Mouse (Mus musculus): ENCODE data around the gene Zfp865. TPM values are rescaled to one million over a fixed set of nuclear protein-coding genes. Genes with fewer than 3 reads are reported as not detected.

The Zfp865 gene
- polyA plus RNA-seq, 1 experiment, result 16.5 TPM

DNA sequence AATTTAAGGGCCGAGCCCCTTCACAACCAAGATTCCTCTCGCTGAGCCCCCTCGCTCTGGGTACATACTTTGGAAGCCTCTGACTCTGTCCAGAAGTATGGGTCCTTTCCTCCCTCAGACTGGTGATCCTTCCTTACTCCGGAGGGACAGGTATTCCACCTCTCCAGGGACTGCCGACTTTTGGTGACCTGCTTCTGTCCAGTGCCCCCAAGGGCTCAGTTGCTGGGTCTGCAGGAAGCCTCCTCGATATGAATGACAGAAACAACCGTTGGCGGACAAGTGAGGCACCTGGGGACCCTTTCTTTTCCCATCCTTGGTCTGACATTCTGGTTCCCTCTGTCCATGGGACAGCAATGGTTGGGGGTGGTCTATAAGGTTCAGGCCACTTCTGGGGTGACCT lies 37.2 kb downstream of the Zfp865 start:
- Histone ChIP-seq H3K79me3 (ENCODE audit: low read depth) (no peaks in the 10 kb centered on the region), H3K79me2 (ENCODE audit: control insufficient read depth, insufficient read depth) (peaks cover 1% of the 10 kb centered on the region), H3K27me3 (ENCODE audit: control insufficient read depth, insufficient read depth, insufficient read length) (peaks cover 11% of the 10 kb centered on the region), H3K36me3 (ENCODE audit: control insufficient read depth, insufficient read depth) (no peaks in the 10 kb centered on the region), H3K4me3 (ENCODE audit: insufficient read depth, poor library complexity, severe bottlenecking) (no peak overlapping the region), H3ac (ENCODE audit: control insufficient read depth, insufficient read length, low read depth) (no peak overlapping the region)
- TF ChIP-seq MAX (IDR thresholded peaks at IDR 0.05), result no peak
- TF ChIP-seq MYOD1 (IDR thresholded peaks at IDR 0.05; ENCODE audit: control insufficient read depth, insufficient read length, low read depth), result no peak
- no peak for TF ChIP-seq MYOG (IDR thresholded peaks at IDR 0.05; ENCODE audit: control insufficient read depth, extremely low read depth, insufficient read length)
- no peak for TF ChIP-seq FOSL1 (IDR thresholded peaks at IDR 0.05; ENCODE audit: insufficient read depth, low read length, poor library complexity, severe bottlenecking)
- TF ChIP-seq CEBPB (IDR thresholded peaks at IDR 0.05; ENCODE audit: low read depth), result no peak
- TF ChIP-seq USF1 (IDR thresholded peaks at IDR 0.05; ENCODE audit: low read depth), result no peak
- no peak for TF ChIP-seq CTCF (IDR thresholded peaks at IDR 0.05; ENCODE audit: control insufficient read depth, insufficient read depth, insufficient read length)

DNA sequence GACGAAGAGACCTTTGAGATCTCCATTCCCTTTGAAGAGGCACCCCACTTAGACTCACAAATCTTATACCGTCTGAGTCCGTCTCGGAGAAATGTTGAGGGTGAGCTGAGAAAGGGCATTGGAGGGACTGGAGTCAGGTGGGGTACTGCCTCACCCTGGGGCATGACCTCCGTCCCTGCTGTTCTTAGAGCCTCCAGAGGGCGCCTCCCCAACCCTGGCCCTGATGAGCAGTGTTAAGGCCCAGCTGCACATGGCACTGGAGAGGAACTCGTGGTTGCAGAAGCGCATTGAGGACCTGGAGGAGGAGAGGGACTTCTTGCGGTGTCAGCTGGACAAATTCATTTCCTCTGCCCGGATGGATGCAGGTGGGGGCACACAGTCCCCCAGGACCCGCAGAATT lies 37.6 kb downstream of the Zfp865 start:
- Histone ChIP-seq H3ac (ENCODE audit: control insufficient read depth, insufficient read length, low read depth) (no peak overlapping the region), H3K36me3 (ENCODE audit: control insufficient read depth, insufficient read depth) (peaks cover under 1% of the 10 kb centered on the region), H3K4me3 (ENCODE audit: insufficient read depth, poor library complexity, severe bottlenecking) (no peak overlapping the region), H3K79me2 (ENCODE audit: control insufficient read depth, insufficient read depth) (peaks cover 5% of the 10 kb centered on the region), H3K79me3 (ENCODE audit: low read depth) (peaks cover 2% of the 10 kb centered on the region), H3K27me3 (ENCODE audit: control insufficient read depth, insufficient read depth, insufficient read length) (peaks cover 11% of the 10 kb centered on the region)
- TF ChIP-seq MAX (IDR thresholded peaks at IDR 0.05), result no peak
- no peak for TF ChIP-seq CTCF (IDR thresholded peaks at IDR 0.05; ENCODE audit: control insufficient read depth, insufficient read depth, insufficient read length)
- no peak for TF ChIP-seq FOSL1 (IDR thresholded peaks at IDR 0.05; ENCODE audit: insufficient read depth, low read length, poor library complexity, severe bottlenecking)
- no peak for TF ChIP-seq CEBPB (IDR thresholded peaks at IDR 0.05; ENCODE audit: low read depth)
- TF ChIP-seq MYOD1 (IDR thresholded peaks at IDR 0.05; ENCODE audit: control insufficient read depth, insufficient read length, low read depth), result no peak
- TF ChIP-seq MYOG (IDR thresholded peaks at IDR 0.05; ENCODE audit: control insufficient read depth, extremely low read depth, insufficient read length), result no peak

DNA sequence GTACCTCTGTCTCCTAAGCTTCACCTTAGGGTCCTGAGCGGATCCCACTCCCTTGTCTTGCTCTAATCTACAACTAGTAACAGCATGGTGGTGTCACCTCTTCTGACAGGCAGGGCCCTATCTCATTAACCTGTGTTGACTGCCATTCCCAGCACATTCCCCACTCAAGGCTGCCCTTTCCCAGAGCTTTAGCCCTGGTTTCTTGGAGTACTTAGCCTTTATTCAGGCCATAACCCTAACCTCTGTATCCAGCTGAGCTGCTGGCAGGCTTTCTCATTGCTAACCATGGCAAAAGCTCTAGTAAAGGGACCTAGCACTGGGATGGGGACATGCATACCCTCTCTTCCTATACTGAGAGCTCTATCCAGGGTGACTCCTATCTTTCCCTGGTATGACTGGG lies 38.5 kb downstream of the Zfp865 start:
- Histone ChIP-seq H3ac (ENCODE audit: control insufficient read depth, insufficient read length, low read depth) (no peak overlapping the region), H3K79me3 (ENCODE audit: low read depth) (peaks cover 10% of the 10 kb centered on the region), H3K4me3 (ENCODE audit: insufficient read depth, poor library complexity, severe bottlenecking) (no peak overlapping the region), H3K36me3 (ENCODE audit: control insufficient read depth, insufficient read depth) (peaks cover 6% of the 10 kb centered on the region), H3K27me3 (ENCODE audit: control insufficient read depth, insufficient read depth, insufficient read length) (peaks cover 11% of the 10 kb centered on the region), H3K79me2 (ENCODE audit: control insufficient read depth, insufficient read depth) (peaks cover 14% of the 10 kb centered on the region)
- TF ChIP-seq FOSL1 (IDR thresholded peaks at IDR 0.05; ENCODE audit: insufficient read depth, low read length, poor library complexity, severe bottlenecking) (no peak), CTCF (IDR thresholded peaks at IDR 0.05; ENCODE audit: control insufficient read depth, insufficient read depth, insufficient read length) (no peak), MYOG (IDR thresholded peaks at IDR 0.05; ENCODE audit: control insufficient read depth, extremely low read depth, insufficient read length) (no peak), MAX (IDR thresholded peaks at IDR 0.05) (no peak), MYOD1 (IDR thresholded peaks at IDR 0.05; ENCODE audit: control insufficient read depth, insufficient read length, low read depth) (no peak), USF1 (IDR thresholded peaks at IDR 0.05; ENCODE audit: low read depth) (no peak), CEBPB (IDR thresholded peaks at IDR 0.05; ENCODE audit: low read depth) (no peak)

DNA sequence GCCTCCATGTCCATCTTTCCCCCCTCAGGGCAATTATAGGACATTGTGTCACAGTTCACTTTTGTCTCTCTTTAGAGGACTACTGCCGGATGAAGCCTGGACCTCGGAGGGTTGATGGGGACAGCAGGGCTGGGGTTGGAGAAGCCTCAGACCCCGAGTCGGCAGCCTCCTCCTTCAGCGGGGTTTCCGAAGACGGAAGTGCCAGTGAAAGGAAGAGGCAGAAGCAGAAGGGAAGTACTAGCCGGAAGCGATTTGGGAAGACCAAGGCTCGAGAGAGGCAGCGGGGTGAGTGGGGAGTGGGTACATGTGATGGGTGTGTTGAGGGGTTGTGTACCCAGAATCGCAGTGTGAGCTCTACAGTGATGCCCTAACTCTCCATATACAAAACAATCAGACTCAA lies 39.2 kb downstream of the Zfp865 start:
- no peak overlapping the region for H3K4me3 ChIP-seq (ENCODE audit: insufficient read depth, poor library complexity, severe bottlenecking)
- peaks cover 18% of the 10 kb centered on the region for H3K79me3 ChIP-seq (ENCODE audit: low read depth)
- H3K36me3 ChIP-seq (ENCODE audit: control insufficient read depth, insufficient read depth), result peaks cover 6% of the 10 kb centered on the region
- no peak overlapping the region for H3ac ChIP-seq (ENCODE audit: control insufficient read depth, insufficient read length, low read depth)
- peaks cover 22% of the 10 kb centered on the region for H3K79me2 ChIP-seq (ENCODE audit: control insufficient read depth, insufficient read depth)
- TF ChIP-seq CEBPB (IDR thresholded peaks at IDR 0.05; ENCODE audit: low read depth), result no peak
- TF ChIP-seq MAX (IDR thresholded peaks at IDR 0.05), result no peak
- no peak for TF ChIP-seq FOSL1 (IDR thresholded peaks at IDR 0.05; ENCODE audit: insufficient read depth, low read length, poor library complexity, severe bottlenecking)
- no peak for TF ChIP-seq USF1 (IDR thresholded peaks at IDR 0.05; ENCODE audit: low read depth)
- no peak for TF ChIP-seq MYOD1 (IDR thresholded peaks at IDR 0.05; ENCODE audit: control insufficient read depth, insufficient read length, low read depth)
- no peak for TF ChIP-seq MYOG (IDR thresholded peaks at IDR 0.05; ENCODE audit: control insufficient read depth, extremely low read depth, insufficient read length)
- TF ChIP-seq CTCF (IDR thresholded peaks at IDR 0.05; ENCODE audit: control insufficient read depth, insufficient read depth, insufficient read length), result no peak
- H3K27me3 ChIP-seq (ENCODE audit: control insufficient read depth, insufficient read depth, insufficient read length), result peaks cover 11% of the 10 kb centered on the region

DNA sequence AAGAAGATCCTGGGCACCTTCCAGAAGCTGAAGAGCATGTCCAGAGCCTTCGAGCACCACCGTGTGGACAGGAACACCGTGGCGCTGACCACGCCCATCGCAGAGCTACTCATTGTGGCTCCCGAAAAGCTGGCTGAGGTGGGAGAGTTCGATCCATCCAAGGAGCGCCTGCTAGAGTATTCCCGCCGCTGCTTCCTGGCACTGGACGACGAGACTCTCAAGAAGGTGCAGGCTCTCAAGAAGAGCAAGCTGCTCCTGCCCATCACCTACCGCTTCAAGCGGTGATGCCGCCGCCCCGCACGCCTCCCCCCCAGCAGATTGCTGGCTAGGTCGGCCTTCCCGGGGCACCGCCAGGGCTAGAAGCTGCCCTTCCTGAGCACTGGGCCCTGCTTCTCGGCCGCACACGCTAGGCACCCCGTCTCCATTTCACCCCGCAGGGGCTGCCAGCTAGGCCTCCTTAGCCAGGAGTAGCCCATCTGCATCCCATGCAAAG lies 40.1 kb downstream of the Zfp865 start:
- peaks cover 25% of the 10 kb centered on the region for H3K79me3 ChIP-seq (ENCODE audit: low read depth)
- H3K27me3 ChIP-seq (ENCODE audit: control insufficient read depth, insufficient read depth, insufficient read length), result peaks cover 11% of the 10 kb centered on the region
- peak overlapping the region; percentile 94 for H3ac ChIP-seq (ENCODE audit: control insufficient read depth, insufficient read length, low read depth)
- H3K36me3 ChIP-seq (ENCODE audit: control insufficient read depth, insufficient read depth), result peaks cover 7% of the 10 kb centered on the region
- H3K4me3 ChIP-seq (ENCODE audit: insufficient read depth, poor library complexity, severe bottlenecking), result peak overlapping the region; percentile 75
- H3K79me2 ChIP-seq (ENCODE audit: control insufficient read depth, insufficient read depth), result peaks cover 30% of the 10 kb centered on the region
- TF ChIP-seq MAX (IDR thresholded peaks at IDR 0.05) (peak; percentile 64), MYOD1 (IDR thresholded peaks at IDR 0.05; ENCODE audit: control insufficient read depth, insufficient read length, low read depth) (no peak), CEBPB (IDR thresholded peaks at IDR 0.05; ENCODE audit: low read depth) (no peak), CTCF (IDR thresholded peaks at IDR 0.05; ENCODE audit: control insufficient read depth, insufficient read depth, insufficient read length) (peak; percentile 86), FOSL1 (IDR thresholded peaks at IDR 0.05; ENCODE audit: insufficient read depth, low read length, poor library complexity, severe bottlenecking) (no peak)

Measured in C2C12 (cell line).